Mouse (Mus musculus) midbrain, embryonic 11.5 days (tissue): ENCODE measurements around the gene Nmrk2. TPM values are rescaled to one million over a fixed set of nuclear protein-coding genes. Genes with fewer than 3 reads are reported as not detected.
A peak's percentile ranks its signal among the peaks of the same experiment; 100 is the strongest.

Source experiments
- ATAC-seq: fragments of 200-750 bp; cut with Nextera tagmentation; 2 replicates; pipeline ENCODE4 v1.8.0; 2017; ENCODE audit warnings: moderate TSS enrichment, moderate library complexity; ENCODE audit not compliant: low FRiP score
- DNase-seq: peaks from one replicate; pipeline ENCODE4 v3.0.0; 2015; ENCODE audit warnings: low spot score; ENCODE audit errors: missing footprints
- H3K27ac ChIP-seq: fragments of 300-500 bp; sonication (generic); 2 replicates; pipeline ENCODE4 v1.5.1; 2014; ENCODE audit warnings: low read depth, low read length
- H3K27me3 ChIP-seq: fragments of 300-500 bp; sonication (generic); 2 replicates; pipeline ENCODE4 v1.6.1; 2014; ENCODE audit warnings: mild to moderate bottlenecking, low read length, moderate library complexity, mixed read lengths; ENCODE audit not compliant: control insufficient read depth, insufficient read depth
- H3K36me3 ChIP-seq: fragments of 300-500 bp; sonication (generic); 2 replicates; pipeline ENCODE4 v1.6.1; 2014; ENCODE audit warnings: mild to moderate bottlenecking, low read length, moderate library complexity, mixed read lengths; ENCODE audit not compliant: control insufficient read depth, insufficient read depth
- H3K4me1 ChIP-seq: fragments of 300-500 bp; sonication (generic); 2 replicates; pipeline ENCODE4 v1.6.1; 2014; ENCODE audit warnings: low read length; ENCODE audit not compliant: control insufficient read depth, insufficient read depth
- H3K4me2 ChIP-seq: fragments of 300-500 bp; sonication (generic); 2 replicates; pipeline ENCODE4 v1.6.1; 2014; ENCODE audit warnings: mild to moderate bottlenecking, moderate library complexity
- H3K4me3 ChIP-seq: fragments of 300-500 bp; sonication (generic); 2 replicates; pipeline ENCODE4 v1.5.1; 2014; ENCODE audit warnings: low read depth, low read length
- H3K9ac ChIP-seq: fragments of 300-500 bp; sonication (generic); 2 replicates; pipeline ENCODE4 v1.6.1; 2014; ENCODE audit warnings: low read length
- H3K9me3 ChIP-seq: fragments of 300-500 bp; sonication (generic); 2 replicates; pipeline ENCODE4 v1.6.1; 2016; ENCODE audit warnings: low read length; ENCODE audit not compliant: control insufficient read depth
- WGBS: fragments of 180-500 bp; shearing (Covaris S2); extraction: QIAGEN DNeasy Blood & Tissue Kit; methylation state at CpG from one replicate; pipeline ENCODE4 v1.1.7; 2014; 5-methylcytosine and 5-hydroxymethylcytosine counted together
- polyA plus RNA-seq: library from polyadenylated mRNA; unstranded; fragments of >200 nt; fragmentation: Nextera tagmentation; extraction: Ambion mirVana; gene quantifications from 2 replicates; pipeline ENCODE4 v1.2.1, GENCODE M21; 2014

Nmrk2 gene
- polyA plus RNA-seq, 1 experiment from 2014 or later, result not detected

DNA sequence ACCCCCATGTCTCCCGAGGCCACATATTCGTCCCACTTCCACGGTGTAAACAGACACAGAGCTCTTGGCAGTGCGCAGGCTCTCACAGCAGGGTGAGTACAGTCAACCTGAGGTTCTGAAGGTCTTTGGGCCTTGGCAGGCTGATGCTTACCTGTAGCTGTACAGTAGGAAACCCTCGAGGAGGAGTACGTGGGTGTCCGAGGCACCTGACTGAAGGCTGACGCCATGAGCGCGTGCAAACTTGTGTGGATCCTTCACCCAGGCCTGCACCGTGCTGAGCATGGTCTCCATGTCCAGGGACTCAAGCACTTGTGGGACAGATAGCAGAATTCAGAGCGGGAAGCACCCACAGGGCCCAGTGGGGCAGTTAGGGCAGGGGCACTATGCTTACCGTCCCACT lies 1.7 kb downstream of the Nmrk2 start:
- WGBS, result 87% methylated on average over 13 of the region's 13 CpGs
- no peak for ATAC-seq

DNA sequence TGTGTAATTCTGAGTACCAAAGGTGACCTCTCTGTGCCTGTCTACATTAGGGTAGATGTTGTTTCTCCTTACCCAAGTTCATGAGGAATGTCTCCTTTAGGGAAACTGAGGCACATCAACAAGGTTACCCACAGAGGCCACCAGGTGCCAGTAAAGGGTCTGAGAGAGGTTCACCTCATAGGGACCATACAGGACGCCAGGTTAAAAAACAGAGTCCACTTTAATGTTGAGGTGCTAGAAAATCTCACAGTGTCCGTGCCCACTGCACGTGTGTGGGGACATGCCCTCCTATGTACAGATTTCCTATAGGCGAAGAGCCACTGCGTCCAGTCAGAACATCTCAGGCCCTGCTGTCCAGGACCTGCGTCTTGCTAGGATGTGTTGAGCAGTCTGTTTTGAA lies 2.9 kb downstream of the Nmrk2 start:
- H3K27me3 ChIP-seq, result peaks cover 16% of the 10 kb centered on the region
- no peak overlapping the region for H3K9ac ChIP-seq
- WGBS, result 90% methylated on average over 6 of the region's 6 CpGs
- peaks cover 4% of the 10 kb centered on the region; the same call in 1 of the 2 replicates for H3K4me1 ChIP-seq
- DNase-seq (no peak), ATAC-seq (no peak)
- no peak overlapping the region for H3K27ac ChIP-seq
- H3K4me3 ChIP-seq, result no peak overlapping the region
- H3K36me3 ChIP-seq, result no peaks in the 10 kb centered on the region
- H3K9me3 ChIP-seq, result no peaks in the 10 kb centered on the region
- H3K4me2 ChIP-seq, result no peak overlapping the region

More for the DNA sequence above, 1.7 kb downstream of the Nmrk2 start:
- Histone ChIP-seq H3K27ac (no peak overlapping the region), H3K4me1 (no peaks in the 10 kb centered on the region), H3K4me3 (no peak overlapping the region), H3K4me2 (no peak overlapping the region), H3K27me3 (peaks cover 7% of the 10 kb centered on the region), H3K36me3 (no peaks in the 10 kb centered on the region), H3K9me3 (no peaks in the 10 kb centered on the region), H3K9ac (no peak overlapping the region)
- DNase-seq, result no peak

DNA sequence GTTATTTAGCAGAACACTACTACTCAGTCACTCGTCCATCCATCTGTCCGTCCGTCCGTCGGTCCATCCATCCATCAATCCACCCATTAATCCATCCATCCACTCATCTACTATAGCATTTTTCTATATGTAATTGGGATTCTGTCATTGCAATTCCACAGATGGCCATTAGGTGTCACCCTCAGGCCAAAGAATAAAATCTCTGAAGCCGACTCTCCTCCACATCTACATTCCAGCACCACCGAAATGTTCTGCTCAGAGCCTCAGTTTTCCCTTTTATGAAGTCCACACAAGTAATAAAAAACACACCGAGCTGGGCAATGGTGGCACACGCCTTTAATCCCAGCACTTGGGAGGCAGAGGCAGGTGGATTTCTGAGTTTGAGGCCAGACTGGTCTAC lies 3.6 kb downstream of the Nmrk2 start:
- no peak for ATAC-seq
- Histone ChIP-seq H3K9me3 (no peaks in the 10 kb centered on the region), H3K4me1 (peaks cover 6% of the 10 kb centered on the region), H3K4me3 (no peak overlapping the region), H3K9ac (no peak overlapping the region), H3K27me3 (peaks cover 21% of the 10 kb centered on the region), H3K27ac (no peak overlapping the region), H3K4me2 (no peak overlapping the region), H3K36me3 (no peaks in the 10 kb centered on the region)
- WGBS, result 5% methylated on average over 9 of the region's 9 CpGs
- peak; percentile 99 for DNase-seq

GRCm38 (mm10) chr10:81197305-81197704 lies 4.5 kb downstream of the Nmrk2 start:
- ATAC-seq, result no peak
- H3K36me3 ChIP-seq, result no peaks in the 10 kb centered on the region
- no peak for DNase-seq
- H3K4me3 ChIP-seq, result no peak overlapping the region
- H3K27me3 ChIP-seq, result peaks cover 21% of the 10 kb centered on the region
- no peak overlapping the region for H3K4me2 ChIP-seq
- WGBS, result 60% methylated on average over 6 of the region's 6 CpGs
- peaks cover 11% of the 10 kb centered on the region for H3K4me1 ChIP-seq
- no peak overlapping the region for H3K27ac ChIP-seq
- H3K9ac ChIP-seq, result no peak overlapping the region
- no peaks in the 10 kb centered on the region for H3K9me3 ChIP-seq

DNA sequence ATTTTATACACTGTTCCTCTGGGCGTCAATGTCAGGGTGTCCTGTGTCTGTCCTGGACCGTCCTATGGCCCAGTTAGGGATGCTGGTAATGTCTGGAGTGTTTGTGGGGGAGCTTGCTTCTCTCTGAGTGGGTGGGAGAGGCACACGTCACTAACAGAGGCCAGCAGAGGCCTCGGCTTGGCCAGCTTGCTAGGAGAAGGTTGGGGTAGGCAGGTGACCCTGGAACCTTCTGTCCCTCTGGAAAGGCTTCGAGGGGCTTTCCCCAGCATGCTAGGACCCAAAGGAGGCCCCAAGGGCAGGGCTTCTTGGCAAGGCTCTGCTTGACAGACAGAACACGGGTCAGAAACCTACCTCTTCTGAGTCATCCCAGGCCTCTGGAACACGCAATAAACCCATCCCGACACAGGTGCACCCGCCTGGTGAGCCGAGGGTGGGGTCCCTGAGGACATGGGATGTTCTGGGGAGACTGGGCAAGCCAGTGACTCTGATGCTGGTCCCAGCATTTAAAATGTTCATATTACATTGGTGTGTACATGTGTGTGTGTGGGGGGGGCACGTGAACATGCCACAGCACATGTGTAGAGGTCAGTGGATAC lies 5.3 kb downstream of the Nmrk2 start:
- Histone ChIP-seq H3K27me3 (peaks cover 21% of the 10 kb centered on the region), H3K36me3 (no peaks in the 10 kb centered on the region), H3K27ac (no peak overlapping the region), H3K9me3 (no peaks in the 10 kb centered on the region), H3K4me3 (no peak overlapping the region), H3K9ac (no peak overlapping the region), H3K4me2 (no peak overlapping the region), H3K4me1 (peaks cover 15% of the 10 kb centered on the region)
- no peak for DNase-seq
- WGBS, result 61% methylated on average over 11 of the region's 11 CpGs
- no peak for ATAC-seq

DNA sequence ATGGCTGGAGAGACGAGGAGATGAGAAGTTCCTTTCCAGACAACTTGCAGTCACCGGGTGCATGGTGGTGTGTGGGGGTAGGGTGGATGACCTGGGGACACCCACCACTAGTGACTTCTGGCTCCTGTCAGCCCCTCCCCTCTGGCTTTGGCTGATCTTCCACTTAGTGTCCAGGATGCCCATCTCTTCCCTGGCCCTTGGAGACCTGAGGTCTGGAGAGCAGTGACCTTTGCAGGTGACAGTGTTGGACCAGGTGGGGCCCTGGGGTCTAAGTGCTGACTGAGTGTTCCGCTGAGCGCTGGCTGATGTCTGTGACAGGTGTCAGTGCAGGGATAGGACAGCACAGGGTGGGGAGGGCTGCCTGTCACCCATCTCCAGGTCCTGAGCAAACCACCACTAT lies 6.6 kb downstream of the Nmrk2 start:
- peaks cover 15% of the 10 kb centered on the region for H3K4me1 ChIP-seq
- ATAC-seq, result no peak
- H3K9ac ChIP-seq, result no peak overlapping the region
- no peak for DNase-seq
- H3K9me3 ChIP-seq, result no peaks in the 10 kb centered on the region
- H3K36me3 ChIP-seq, result no peaks in the 10 kb centered on the region
- no peak overlapping the region for H3K27ac ChIP-seq
- peaks cover 21% of the 10 kb centered on the region for H3K27me3 ChIP-seq
- no peak overlapping the region for H3K4me3 ChIP-seq
- no peak overlapping the region for H3K4me2 ChIP-seq
- WGBS, result 76% methylated on average over 4 of the region's 4 CpGs

DNA sequence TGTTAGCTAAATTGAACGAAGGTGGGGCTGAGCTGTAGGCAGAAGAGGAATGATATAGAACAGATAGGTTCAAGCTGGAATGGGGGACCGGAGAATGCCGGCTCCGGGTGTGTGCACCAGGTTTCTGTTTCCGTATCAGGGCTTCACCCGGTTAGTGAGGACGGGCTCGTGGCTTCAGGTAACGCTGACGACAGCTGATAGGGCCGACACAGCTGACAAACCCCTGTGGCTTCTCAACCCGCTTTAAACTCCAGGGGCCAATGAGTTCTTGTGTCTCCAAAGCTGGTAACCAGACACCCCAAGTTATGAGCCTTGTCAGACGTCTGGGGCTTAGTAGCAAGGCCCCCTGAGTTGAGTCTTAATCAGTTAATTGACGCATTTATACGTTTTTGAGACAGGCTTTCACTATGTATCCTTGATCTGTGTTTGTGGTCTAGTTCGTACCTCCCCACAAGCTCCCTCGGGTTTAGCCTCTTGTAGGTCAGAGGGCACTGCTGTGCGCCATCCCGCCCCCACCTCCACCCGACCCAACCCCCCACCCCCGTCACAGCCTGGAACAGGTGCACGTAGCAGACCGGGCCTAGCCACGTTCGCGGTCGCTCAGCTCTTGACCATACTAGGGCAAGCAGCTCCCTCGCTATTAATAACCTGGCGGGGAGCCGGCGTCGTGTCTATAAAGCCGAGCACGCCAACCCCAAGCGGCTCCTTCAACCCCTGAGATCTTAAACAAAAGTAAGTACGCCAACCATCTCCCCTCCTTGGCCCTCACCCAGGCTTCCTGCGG lies 7.7 kb downstream of the Nmrk2 start:
- Histone ChIP-seq H3K4me1 (peaks cover 15% of the 10 kb centered on the region), H3K36me3 (no peaks in the 10 kb centered on the region), H3K27ac (no peak overlapping the region), H3K9me3 (no peaks in the 10 kb centered on the region), H3K4me3 (no peak overlapping the region), H3K9ac (no peak overlapping the region), H3K4me2 (no peak overlapping the region), H3K27me3 (peaks cover 21% of the 10 kb centered on the region)
- ATAC-seq (no peak), DNase-seq (no peak)
- 18% methylated on average over 37 of the region's 37 CpGs for WGBS

DNA sequence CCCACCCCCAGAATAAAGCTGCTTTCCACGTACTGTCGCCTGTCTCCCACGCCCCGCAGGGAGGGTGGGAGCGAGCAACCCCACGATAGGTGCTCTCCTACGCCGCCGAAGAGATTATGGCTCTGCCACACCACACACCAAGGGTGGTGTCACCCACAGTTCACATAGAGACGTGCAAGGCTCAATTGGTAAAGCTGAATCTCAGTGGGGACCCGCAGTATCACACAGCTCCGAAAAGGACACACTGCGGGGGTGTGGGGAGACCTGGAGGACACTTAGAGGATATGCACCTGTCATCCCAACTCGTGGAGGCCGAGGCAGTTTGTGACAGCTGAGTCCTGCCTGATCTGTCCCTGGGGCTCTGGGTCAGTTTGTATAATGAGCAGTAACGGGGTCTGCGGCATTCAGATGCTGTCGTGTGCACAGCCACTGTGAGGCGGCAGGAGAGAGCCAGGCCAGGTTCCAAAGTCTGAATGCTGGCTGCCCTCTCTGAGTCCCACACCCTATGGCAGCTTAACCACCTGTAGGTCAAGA lies 8.8 kb downstream of the Nmrk2 start:
- H3K4me1 ChIP-seq, result peaks cover 15% of the 10 kb centered on the region
- H3K9ac ChIP-seq, result peak overlapping the region; percentile 86
- peak; percentile 92 for DNase-seq
- peaks cover 21% of the 10 kb centered on the region for H3K27me3 ChIP-seq
- peak; percentile 54 for ATAC-seq
- peak overlapping the region; percentile 62 for H3K4me3 ChIP-seq
- 6% methylated on average over 19 of the region's 19 CpGs for WGBS
- peaks cover 2% of the 10 kb centered on the region; the same call in 1 of the 2 replicates for H3K36me3 ChIP-seq
- H3K9me3 ChIP-seq, result no peaks in the 10 kb centered on the region
- peak overlapping the region; percentile 95 for H3K4me2 ChIP-seq
- peak overlapping the region; percentile 77 for H3K27ac ChIP-seq
